Mouse (Mus musculus): Measurements from ENCODE around the gene Rasl11b. TPM values are rescaled to one million over a fixed set of nuclear protein-coding genes. Genes with fewer than 3 reads are reported as not detected.

Gene Rasl11b
- polyA plus RNA-seq, 1 experiment from 2014 or later = 44.5 TPM

- 93% methylated on average over 3 of the region's 3 CpGs for WGBS
- no peak for ATAC-seq (ENCODE audit: low FRiP score)
These were observed 28.4 kb upstream of the Rasl11b start for GRCm38 (mm10) chr5:74166642-74167041.

GRCm38 (mm10) chr5:74168085-74168484 is 27.0 kb upstream of the Rasl11b start:
- H3K9me3 ChIP-seq (replicated peaks) = no peaks in the 10 kb centered on the region
- no peak overlapping the region for H3K4me2 ChIP-seq (replicated peaks)
- H3K36me3 ChIP-seq = no peaks in the 10 kb centered on the region
- no peak overlapping the region for H3K27ac ChIP-seq
- H3K4me3 ChIP-seq = no peak overlapping the region
- ATAC-seq (ENCODE audit: low FRiP score) = no peak
- H3K9ac ChIP-seq = no peak overlapping the region
- peaks cover 2% of the 10 kb centered on the region; the same call in 1 of the 2 replicates for H3K4me1 ChIP-seq
- 87% methylated on average over 3 of the region's 3 CpGs for WGBS
- H3K27me3 ChIP-seq = no peaks in the 10 kb centered on the region

More at GRCm38 (mm10) chr5:74166642-74167041, 28.4 kb upstream of the Rasl11b start:
- H3K4me2 ChIP-seq (replicated peaks) = no peak overlapping the region
- H3K4me3 ChIP-seq = no peak overlapping the region
- no peak overlapping the region for H3K27ac ChIP-seq
- no peaks in the 10 kb centered on the region for H3K9me3 ChIP-seq (replicated peaks)
- no peak overlapping the region for H3K9ac ChIP-seq
- no peaks in the 10 kb centered on the region for H3K27me3 ChIP-seq
- H3K36me3 ChIP-seq = no peaks in the 10 kb centered on the region
- peaks cover 8% of the 10 kb centered on the region for H3K4me1 ChIP-seq

- 73% methylated on average over 9 of the region's 9 CpGs for WGBS
- no peak for ATAC-seq (ENCODE audit: low FRiP score)
- no peak overlapping the region for H3K27ac ChIP-seq
- H3K4me1 ChIP-seq = peaks cover 22% of the 10 kb centered on the region
- no peak overlapping the region for H3K9ac ChIP-seq
- H3K36me3 ChIP-seq = no peaks in the 10 kb centered on the region
- no peak overlapping the region for H3K4me2 ChIP-seq (replicated peaks)
- no peaks in the 10 kb centered on the region for H3K9me3 ChIP-seq (replicated peaks)
- H3K27me3 ChIP-seq = no peaks in the 10 kb centered on the region
- H3K4me3 ChIP-seq = no peak overlapping the region
These were observed 23.3 kb upstream of the Rasl11b start for GRCm38 (mm10) chr5:74171768-74172167.

GRCm38 (mm10) chr5:74172208-74172607 is 22.9 kb upstream of the Rasl11b start:
- H3K36me3 ChIP-seq = no peaks in the 10 kb centered on the region
- H3K4me2 ChIP-seq (replicated peaks) = no peak overlapping the region
- H3K9ac ChIP-seq = no peak overlapping the region
- ATAC-seq (ENCODE audit: low FRiP score) = no peak
- H3K9me3 ChIP-seq (replicated peaks) = no peaks in the 10 kb centered on the region
- peaks cover 22% of the 10 kb centered on the region for H3K4me1 ChIP-seq
- H3K27me3 ChIP-seq = no peaks in the 10 kb centered on the region
- H3K4me3 ChIP-seq = no peak overlapping the region
- WGBS = 62% methylated on average over 12 of the region's 12 CpGs
- H3K27ac ChIP-seq = no peak overlapping the region

- Histone ChIP-seq H3K9ac (no peak overlapping the region), H3K36me3 (no peaks in the 10 kb centered on the region), H3K27me3 (no peaks in the 10 kb centered on the region), H3K4me2 (replicated peaks) (no peak overlapping the region), H3K27ac (peak overlapping the region; percentile 0; the same call in 1 of the 2 replicates), H3K9me3 (replicated peaks) (no peaks in the 10 kb centered on the region), H3K4me3 (no peak overlapping the region), H3K4me1 (peaks cover 22% of the 10 kb centered on the region)
- WGBS = 77% methylated on average over 18 of the region's 18 CpGs
- ATAC-seq (ENCODE audit: low FRiP score) = no peak
These were observed 21.8 kb upstream of the Rasl11b start for GRCm38 (mm10) chr5:74173162-74173844.

- no peaks in the 10 kb centered on the region for H3K9me3 ChIP-seq (replicated peaks)
- no peaks in the 10 kb centered on the region for H3K36me3 ChIP-seq
- ATAC-seq (ENCODE audit: low FRiP score) = no peak; the same call in 1 of the 2 replicates
- no peak overlapping the region for H3K4me2 ChIP-seq (replicated peaks)
- H3K4me1 ChIP-seq = peaks cover 30% of the 10 kb centered on the region
- peak overlapping the region; percentile 62 for H3K27ac ChIP-seq
- H3K9ac ChIP-seq = no peak overlapping the region
- no peaks in the 10 kb centered on the region; the same call in 1 of the 2 replicates for H3K27me3 ChIP-seq
- H3K4me3 ChIP-seq = no peak overlapping the region
- WGBS = 44% methylated on average over 14 of the region's 14 CpGs
These were observed 19.4 kb upstream of the Rasl11b start for GRCm38 (mm10) chr5:74175526-74176270.

GRCm38 (mm10) chr5:74180216-74180615 is 14.9 kb upstream of the Rasl11b start:
- no peak for ATAC-seq (ENCODE audit: low FRiP score)
- H3K9ac ChIP-seq = no peak overlapping the region
- no peaks in the 10 kb centered on the region for H3K9me3 ChIP-seq (replicated peaks)
- H3K4me1 ChIP-seq = peaks cover 23% of the 10 kb centered on the region
- no peaks in the 10 kb centered on the region; the same call in none of the 2 replicates for H3K27me3 ChIP-seq
- H3K36me3 ChIP-seq = no peaks in the 10 kb centered on the region
- no peak overlapping the region for H3K4me2 ChIP-seq (replicated peaks)
- H3K4me3 ChIP-seq = no peak overlapping the region
- no peak overlapping the region for H3K27ac ChIP-seq
- 35% methylated on average over 10 of the region's 10 CpGs for WGBS

GRCm38 (mm10) chr5:74183118-74183517 is 12.0 kb upstream of the Rasl11b start:
- Histone ChIP-seq H3K36me3 (no peaks in the 10 kb centered on the region), H3K9me3 (replicated peaks) (no peaks in the 10 kb centered on the region), H3K27me3 (no peaks in the 10 kb centered on the region; the same call in none of the 2 replicates), H3K4me3 (no peak overlapping the region), H3K4me2 (replicated peaks) (no peak overlapping the region), H3K27ac (no peak overlapping the region), H3K4me1 (peaks cover 13% of the 10 kb centered on the region; the same call in 1 of the 2 replicates), H3K9ac (no peak overlapping the region)
- ATAC-seq (ENCODE audit: low FRiP score) = no peak
- WGBS = 63% methylated on average over 10 of the region's 10 CpGs

GRCm38 (mm10) chr5:74184607-74185006 is 10.5 kb upstream of the Rasl11b start:
- no peaks in the 10 kb centered on the region; the same call in none of the 2 replicates for H3K27me3 ChIP-seq
- no peak overlapping the region for H3K27ac ChIP-seq
- 78% methylated on average over 9 of the region's 9 CpGs for WGBS
- H3K4me3 ChIP-seq = no peak overlapping the region
- H3K9me3 ChIP-seq (replicated peaks) = no peaks in the 10 kb centered on the region
- H3K36me3 ChIP-seq = no peaks in the 10 kb centered on the region
- no peak overlapping the region for H3K9ac ChIP-seq
- H3K4me2 ChIP-seq (replicated peaks) = no peak overlapping the region
- H3K4me1 ChIP-seq = peaks cover 9% of the 10 kb centered on the region; the same call in 1 of the 2 replicates
- ATAC-seq (ENCODE audit: low FRiP score) = no peak

- ATAC-seq (ENCODE audit: low FRiP score) = no peak
- H3K27ac ChIP-seq = no peak overlapping the region
- no peak overlapping the region for H3K4me2 ChIP-seq (replicated peaks)
- peaks cover 8% of the 10 kb centered on the region for H3K4me1 ChIP-seq
- no peaks in the 10 kb centered on the region for H3K9me3 ChIP-seq (replicated peaks)
- no peaks in the 10 kb centered on the region; the same call in 1 of the 2 replicates for H3K27me3 ChIP-seq
- 89% methylated on average over 12 of the region's 12 CpGs for WGBS
- no peaks in the 10 kb centered on the region for H3K36me3 ChIP-seq
- no peak overlapping the region for H3K9ac ChIP-seq
- no peak overlapping the region for H3K4me3 ChIP-seq
These were observed 7.0 kb upstream of the Rasl11b start for GRCm38 (mm10) chr5:74188076-74188475.

GRCm38 (mm10) chr5:74188886-74189285 is 6.2 kb upstream of the Rasl11b start:
- H3K9ac ChIP-seq = no peak overlapping the region
- H3K36me3 ChIP-seq = no peaks in the 10 kb centered on the region
- H3K4me3 ChIP-seq = no peak overlapping the region
- no peaks in the 10 kb centered on the region for H3K9me3 ChIP-seq (replicated peaks)
- WGBS = 73% methylated on average over 8 of the region's 8 CpGs
- H3K27ac ChIP-seq = no peak overlapping the region
- H3K27me3 ChIP-seq = peaks cover 3% of the 10 kb centered on the region; the same call in 1 of the 2 replicates
- ATAC-seq (ENCODE audit: low FRiP score) = no peak
- H3K4me1 ChIP-seq = peaks cover 13% of the 10 kb centered on the region
- no peak overlapping the region for H3K4me2 ChIP-seq (replicated peaks)

GRCm38 (mm10) chr5:74189484-74190160 is 5.5 kb upstream of the Rasl11b start:
- no peak overlapping the region for H3K4me3 ChIP-seq
- 51% methylated on average over 9 of the region's 9 CpGs for WGBS
- no peak for ATAC-seq (ENCODE audit: low FRiP score)
- no peaks in the 10 kb centered on the region for H3K9me3 ChIP-seq (replicated peaks)
- no peaks in the 10 kb centered on the region for H3K36me3 ChIP-seq
- H3K4me1 ChIP-seq = peaks cover 21% of the 10 kb centered on the region
- H3K4me2 ChIP-seq (replicated peaks) = no peak overlapping the region
- H3K27me3 ChIP-seq = peaks cover 3% of the 10 kb centered on the region; the same call in 1 of the 2 replicates
- no peak overlapping the region for H3K27ac ChIP-seq
- H3K9ac ChIP-seq = no peak overlapping the region
